Mouse (Mus musculus) mature B cell (primary cell): ENCODE measurements around the gene 1700009N14Rik.

Source experiments
- in situ Hi-C: fragments of 300-500 bp; cut with MboI; formaldehyde crosslinking; loops from 2 replicates; pipeline ENCODE4 v1.14.3; 2019

Gene 1700009N14Rik

DNA sequence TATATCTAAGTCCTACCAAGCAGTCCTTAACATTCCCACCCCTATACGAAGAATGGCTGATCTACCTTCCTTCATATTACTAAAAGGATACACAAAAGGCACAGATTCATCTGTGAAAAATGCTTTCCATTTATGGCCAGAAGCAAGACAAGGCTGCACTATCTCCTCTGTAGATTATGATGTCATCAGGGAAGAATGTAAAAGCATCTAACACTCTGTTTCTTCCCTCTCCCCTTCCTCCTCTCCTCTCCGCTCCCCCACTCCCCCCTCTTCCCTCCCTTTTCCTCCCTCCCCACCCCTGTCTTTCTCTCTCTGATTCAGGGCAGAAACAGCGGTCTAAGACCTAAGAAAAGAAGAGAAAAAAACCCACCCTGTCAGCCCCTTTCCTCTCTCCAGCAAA is at the start of gene 1700009N14Rik:
1700009N14Rik (plus strand) TSS at position 227 of the 400 bp plus-strand sequence.
- in situ Hi-C loops: no loop called here

DNA sequence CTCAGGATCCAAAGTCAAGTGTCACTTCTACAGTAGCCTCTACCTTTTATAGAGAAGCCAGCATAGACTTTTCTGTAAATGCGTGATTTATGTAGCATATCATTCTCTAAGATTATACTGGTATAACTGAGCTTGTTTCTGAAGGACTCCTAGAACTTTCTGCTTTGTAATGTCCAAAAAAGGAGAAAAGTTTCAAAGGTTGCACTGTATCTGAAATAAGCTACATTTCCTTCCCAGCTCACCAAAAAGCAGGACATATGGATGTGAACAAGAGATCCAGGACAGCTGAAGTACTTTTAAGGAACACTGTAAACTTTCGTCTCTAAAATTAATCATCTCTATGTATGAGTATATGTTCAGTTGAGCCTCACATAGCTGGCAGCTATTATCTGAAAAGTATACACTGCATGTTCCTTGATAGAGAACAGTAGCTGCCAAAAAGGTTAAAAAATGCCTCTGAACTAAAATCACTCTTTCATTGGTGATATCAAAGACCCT is 12.2 kb upstream of the 1700009N14Rik start:
- in situ Hi-C loops: no loop called here

DNA sequence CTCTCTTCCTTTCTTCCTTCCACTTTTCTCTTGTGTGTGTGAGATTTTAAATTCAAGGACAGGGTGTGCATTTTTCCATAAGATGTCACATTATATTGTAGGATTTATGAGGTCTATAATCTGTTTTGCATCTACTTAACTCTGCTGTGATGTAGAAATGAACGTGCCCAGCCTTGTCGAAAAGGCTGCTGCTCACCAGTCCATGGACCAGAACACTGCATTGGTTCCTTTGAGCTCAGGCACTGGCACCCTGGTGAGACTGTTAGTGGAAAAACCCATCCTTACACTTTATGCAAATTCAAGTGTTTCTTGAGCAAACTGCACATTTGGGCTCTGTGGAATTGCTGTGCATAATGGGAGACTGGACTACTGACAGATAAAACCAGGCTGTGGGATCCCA is 24.2 kb downstream of the 1700009N14Rik start:
- in situ Hi-C loops: no loop called here

DNA sequence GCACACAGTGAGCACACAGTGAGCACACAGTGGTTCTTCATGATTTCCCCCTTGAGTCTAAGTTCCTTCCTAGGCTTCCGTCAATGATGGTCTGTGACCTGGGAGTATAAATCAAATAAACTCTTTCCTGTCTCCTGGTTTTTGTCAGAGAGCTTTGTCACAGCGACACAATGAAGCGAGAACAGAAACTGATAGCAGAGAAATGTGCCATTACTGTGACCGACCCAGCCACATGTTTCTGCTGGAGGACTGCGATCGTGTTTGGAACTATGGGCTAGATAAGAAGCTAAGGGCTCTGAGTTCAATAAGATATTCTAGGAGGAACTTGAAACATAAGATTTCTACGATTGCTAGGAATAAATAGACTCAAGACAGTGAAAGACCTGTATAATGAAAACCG is 36.3 kb downstream of the 1700009N14Rik start:
- in situ Hi-C loops: no loop called here

- in situ Hi-C loops: no loop called here
Observed at GRCm38 (mm10) chr4:39493596-39493995, 43.5 kb downstream of the 1700009N14Rik start.

GRCm38 (mm10) chr4:39495875-39496274 is 45.8 kb downstream of the 1700009N14Rik start:
- in situ Hi-C loops: no loop called here
